Mouse (Mus musculus) left cerebral cortex, postnatal 36 days (tissue): ENCODE measurements around the gene Acy3. TPM values are rescaled to one million over a fixed set of nuclear protein-coding genes. Genes with fewer than 3 reads are reported as not detected.
"Not testable (repeated sequence)": the region's sequence is repeated elsewhere in the genome, so short reads cannot be mapped to it uniquely, and the experiment has no call there.

Source experiments
- DNase-seq, 2 experiments: peaks; one replicate each; pipeline ENCODE4 v3.0.0; 2021 to 2022; ENCODE audit warnings: low spot score in 2 of 2, mixed read lengths in 1 of 2
- intact Hi-C: fragments of 180-260 bp; cut with DNase I; formaldehyde crosslinking; loops from one replicate; pipeline ENCODE4 v1.15.1; 2025
- total RNA-seq, 2 experiments: library from RNA; stranded (reverse); gene quantifications; 2 replicates each; pipeline ENCODE4 v1.2.3; 2021

Gene Acy3
- total RNA-seq, 2 experiments from 2014 or later = 2.0 to 2.7 TPM

- no peak for DNase-seq
- intact Hi-C loops = no loop called here
These were observed 19.9 kb upstream of the Acy3 start for GRCm38 (mm10) chr19:3966330-3967075.

GRCm38 (mm10) chr19:3967258-3967657 lies 19.1 kb upstream of the Acy3 start:
- intact Hi-C loops = no loop called here
- no peak for DNase-seq

- intact Hi-C loops = no loop called here
- DNase-seq = no peak
These were observed 14.1 kb upstream of the Acy3 start, which contains the start of gene Aldh3b2 for GRCm38 (mm10) chr19:3972229-3972628. Aldh3b2 (plus strand) TSS chr19:3972328.

- intact Hi-C loops, DNase-seq: not testable (repeated sequence)
These were observed 11.8 kb upstream of the Acy3 start for GRCm38 (mm10) chr19:3974608-3975007.

GRCm38 (mm10) chr19:3975866-3976265 lies 10.5 kb upstream of the Acy3 start:
- DNase-seq = no peak
- intact Hi-C loops = no loop called here

GRCm38 (mm10) chr19:3980309-3980708 lies 6.1 kb upstream of the Acy3 start:
- intact Hi-C loops = loop anchor here (5.0 kb wide), 1 partner anchor 33 kb away; no protein-coding TSS in a partner anchor
- peak; percentile 58 to 61 for DNase-seq

- intact Hi-C loops = loop anchor here (5.0 kb wide), 1 partner anchor 34 kb away; no protein-coding TSS in a partner anchor
- no peak for DNase-seq
These were observed 5.5 kb upstream of the Acy3 start for GRCm38 (mm10) chr19:3980917-3981316.

DNA sequence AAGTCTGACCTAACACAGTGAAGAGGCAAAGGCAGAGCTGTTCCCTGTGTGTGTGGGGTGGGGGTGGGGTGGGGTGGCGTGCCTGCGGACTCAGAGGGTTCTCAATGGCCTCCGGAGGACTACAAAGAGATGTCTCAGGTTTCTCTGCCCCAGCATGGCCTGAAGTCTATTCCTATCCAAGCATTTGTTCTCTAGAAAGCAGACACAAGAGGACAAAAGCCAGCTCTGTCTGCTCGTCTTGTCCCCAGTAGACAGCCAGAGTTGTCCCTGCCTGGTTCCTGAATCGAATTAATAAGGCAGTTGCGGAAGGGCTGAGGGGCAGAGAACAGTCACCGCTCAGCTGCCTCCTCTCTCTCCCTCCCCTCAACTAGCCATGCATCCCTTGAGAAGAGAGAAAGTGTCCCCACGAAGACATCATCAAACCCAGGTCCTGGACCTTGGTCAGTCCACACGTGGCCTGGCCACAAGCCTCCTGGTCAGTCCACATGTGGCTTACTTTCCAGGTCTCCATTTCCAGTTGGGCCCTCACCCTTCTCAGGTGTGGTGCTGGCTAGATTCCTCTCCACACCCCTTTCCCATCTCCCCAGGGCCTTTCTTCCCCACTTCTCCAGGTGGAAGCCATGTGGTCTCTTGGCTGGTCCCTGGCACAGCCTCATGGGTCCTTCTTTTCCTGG lies 2.7 kb upstream of the Acy3 start:
- no peak for DNase-seq
- intact Hi-C loops = loop anchor here (5.0 kb wide), 1 partner anchor 36 kb away; no protein-coding TSS in a partner anchor

GRCm38 (mm10) chr19:3985261-3985681 lies 1.1 kb upstream of the Acy3 start:
- DNase-seq = no peak
- intact Hi-C loops = no loop called here

DNA sequence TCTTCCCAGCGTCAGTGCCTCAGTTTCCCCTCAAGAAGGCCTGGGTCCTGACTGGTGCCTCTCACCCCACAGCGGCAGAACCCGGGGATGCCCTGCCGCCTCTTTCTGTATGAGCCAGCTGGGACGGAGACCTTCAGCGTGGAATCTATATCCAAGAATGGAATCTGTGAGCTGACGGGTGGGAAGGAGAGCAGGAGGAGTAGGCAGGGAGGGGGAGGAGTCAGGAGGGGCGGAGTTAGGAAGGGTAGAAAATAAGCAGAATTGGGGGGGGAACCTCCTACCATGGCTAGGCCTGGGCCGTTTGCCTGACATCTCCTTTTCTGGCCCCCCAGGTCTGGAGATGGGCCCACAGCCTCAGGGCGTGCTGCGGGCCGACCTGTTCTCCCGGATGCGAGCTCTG lies 1.7 kb downstream of the Acy3 start:
- no peak for DNase-seq
- intact Hi-C loops = no loop called here

DNA sequence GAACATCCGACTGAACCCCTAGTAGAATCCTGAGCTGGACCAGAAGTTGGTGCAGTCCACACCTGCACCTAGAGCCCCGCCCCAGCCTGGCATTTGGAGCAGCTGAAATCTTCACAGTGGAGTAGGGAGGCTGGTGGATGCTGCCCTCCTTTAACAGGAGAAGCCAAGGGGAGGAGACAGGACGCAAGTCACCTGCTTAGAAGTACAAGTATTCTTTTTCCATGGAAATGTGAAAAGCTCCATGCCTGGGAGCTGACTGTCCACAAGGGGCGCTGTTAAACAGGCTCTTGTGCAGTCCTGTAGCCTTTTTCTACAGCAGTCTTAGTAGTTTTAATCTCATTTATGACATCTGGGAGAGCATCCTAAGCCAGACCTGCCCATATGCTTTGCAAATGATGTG lies 2.4 kb downstream of the Acy3 start:
- DNase-seq = no peak
- intact Hi-C loops = no loop called here

DNA sequence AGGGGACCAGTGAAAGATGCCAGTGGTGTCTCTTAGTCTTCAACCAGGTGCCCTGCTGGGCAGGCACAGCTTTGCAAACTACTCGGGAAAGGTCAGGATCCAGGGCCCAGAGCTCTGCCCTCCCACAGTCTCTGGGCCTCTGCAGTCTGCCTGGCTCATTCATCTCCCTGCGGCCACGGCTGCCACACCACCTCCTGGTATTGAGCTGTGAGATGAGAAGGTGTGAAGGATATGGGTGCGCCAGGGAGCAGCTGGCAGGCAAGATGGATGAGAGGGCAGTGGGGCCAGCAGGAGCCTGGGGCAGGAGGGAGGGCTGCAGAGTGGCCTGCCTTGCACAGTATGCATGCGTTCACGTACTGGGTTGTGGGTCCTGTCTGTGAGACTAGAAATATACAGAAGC lies 4.4 kb downstream of the Acy3 start:
- DNase-seq = no peak
- intact Hi-C loops = no loop called here

- DNase-seq = no peak
- intact Hi-C loops = no loop called here
These were observed 5.2 kb downstream of the Acy3 start for GRCm38 (mm10) chr19:3991562-3991961.

GRCm38 (mm10) chr19:3991966-3992365 lies 5.6 kb downstream of the Acy3 start:
- intact Hi-C loops = no loop called here
- DNase-seq = no peak

DNA sequence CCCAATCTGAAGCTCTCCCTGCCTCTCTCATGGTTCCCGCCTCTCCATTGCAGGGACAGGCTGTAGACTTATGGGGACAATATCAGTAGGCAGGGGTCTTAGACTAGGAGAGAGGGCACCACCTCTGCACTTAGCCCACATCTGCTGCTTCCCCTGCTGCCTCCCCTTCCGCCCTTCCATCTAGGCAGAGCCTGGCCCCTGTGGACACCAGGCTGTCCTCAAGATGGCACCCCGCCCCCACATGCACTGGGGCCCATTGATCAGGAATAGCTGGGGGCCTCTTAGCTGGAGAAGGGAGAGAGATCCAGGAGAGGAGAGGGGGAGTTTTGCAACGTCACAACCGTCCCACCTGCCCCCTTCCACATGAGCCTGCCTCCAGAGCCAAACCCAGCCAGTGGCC lies 6.0 kb downstream of the Acy3 start, which contains the start of gene Tbx10:
Gene Tbx10 (plus strand): TSS at position 337 of the 400 bp plus-strand sequence.
- intact Hi-C loops = no loop called here

GRCm38 (mm10) chr19:3994932-3995331 lies 8.6 kb downstream of the Acy3 start:
- DNase-seq = no peak
- intact Hi-C loops = no loop called here

More for the DNA sequence above, 6.0 kb downstream of the Acy3 start, which contains the start of gene Tbx10:
- no peak for DNase-seq

- intact Hi-C loops = no loop called here
- no peak for DNase-seq
These were observed 9.1 kb downstream of the Acy3 start for GRCm38 (mm10) chr19:3995505-3995904.

DNA sequence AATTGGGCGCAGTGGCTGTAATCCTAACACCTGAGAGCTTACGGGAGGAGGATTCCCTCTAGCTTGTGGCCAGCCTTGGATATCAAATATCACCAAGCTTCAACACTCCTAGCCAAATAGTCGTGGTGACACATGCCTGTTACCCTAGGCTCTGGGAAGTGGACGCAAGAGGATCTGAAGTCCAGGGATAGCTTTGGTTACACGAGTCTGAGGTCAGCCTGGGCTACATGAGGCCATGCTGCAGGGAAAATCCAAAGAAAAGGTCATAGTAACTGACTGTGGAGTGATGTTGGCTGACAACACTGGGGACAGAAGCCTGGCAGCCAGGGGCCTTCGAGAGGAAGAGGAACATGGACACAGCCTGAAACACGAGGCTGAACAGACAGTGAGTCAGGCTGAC lies 9.7 kb downstream of the Acy3 start:
- no peak for DNase-seq
- intact Hi-C loops = no loop called here

GRCm38 (mm10) chr19:3996747-3997146 lies 10.4 kb downstream of the Acy3 start:
- intact Hi-C loops = no loop called here
- no peak for DNase-seq

DNA sequence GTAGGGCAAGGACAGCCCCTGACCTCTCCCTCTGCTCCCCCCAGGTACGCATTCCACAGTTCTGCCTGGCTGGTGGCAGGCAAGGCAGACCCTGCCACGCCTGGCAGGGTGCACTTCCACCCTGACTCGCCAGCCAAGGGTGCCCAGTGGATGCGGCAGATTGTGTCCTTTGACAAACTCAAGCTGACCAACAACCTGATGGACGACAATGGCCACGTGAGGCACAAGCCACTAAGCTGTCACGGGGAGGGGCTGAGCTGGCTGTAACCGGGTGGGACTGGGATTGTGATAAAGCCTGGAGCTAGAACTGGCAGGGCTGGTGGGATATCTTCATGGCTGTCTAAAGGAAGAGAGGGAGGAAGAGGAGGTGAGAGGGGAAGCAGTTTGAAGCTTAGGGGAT lies 10.9 kb downstream of the Acy3 start:
- intact Hi-C loops = no loop called here
- DNase-seq = no peak

GRCm38 (mm10) chr19:3998335-3998734 lies 12.0 kb downstream of the Acy3 start:
- no peak for DNase-seq
- intact Hi-C loops = no loop called here
